Mouse (Mus musculus): Measurements from ENCODE around the gene Eef1akmt1.

Gene Eef1akmt1

DNA sequence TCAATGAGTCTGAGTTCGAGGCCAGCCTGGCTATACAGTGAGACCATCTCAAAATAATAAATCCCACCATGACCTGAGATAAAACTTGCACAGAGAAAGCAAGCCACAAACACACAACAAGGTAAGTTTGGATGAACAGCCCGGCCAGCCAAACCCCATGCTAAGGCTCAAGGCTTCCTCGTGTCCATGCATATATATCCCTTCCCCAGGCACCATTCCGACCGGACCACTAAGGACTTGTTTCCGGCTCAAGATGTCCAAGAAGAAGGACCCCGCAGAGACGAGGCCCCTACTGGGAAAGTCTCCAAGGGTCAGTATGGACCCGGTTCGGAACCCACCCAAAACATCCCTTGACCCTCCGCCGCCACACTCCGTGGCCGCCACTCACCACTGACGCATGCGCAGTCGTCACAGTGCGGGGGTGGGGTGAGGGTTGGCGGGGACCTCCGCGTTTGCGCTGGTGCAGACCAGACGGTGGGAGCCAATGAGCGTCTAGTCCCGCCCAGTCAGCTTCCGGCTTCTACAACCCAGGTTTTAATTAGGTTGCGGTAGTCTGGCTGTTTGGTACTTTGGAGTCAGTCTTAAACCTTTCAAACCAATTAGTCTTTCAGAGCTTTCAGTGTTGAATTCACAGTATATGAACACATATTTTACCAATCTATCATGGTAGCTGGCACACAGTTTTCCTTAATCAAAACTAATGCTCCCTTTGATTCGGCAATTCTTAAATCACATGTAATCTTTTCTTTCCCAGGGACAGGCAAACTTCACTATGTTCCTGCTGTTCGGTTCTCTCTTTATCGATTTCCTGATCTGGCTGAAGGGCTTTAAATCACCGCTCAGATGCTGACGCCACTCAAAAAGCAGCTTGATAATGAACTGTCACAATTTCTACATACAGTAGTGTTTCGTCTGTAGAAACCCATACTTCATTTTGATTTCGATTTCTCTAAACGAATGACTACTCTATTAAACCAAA is at the start of gene Eef1akmt1:
Gene Eef1akmt1, minus strand, starts transcription at position 458 of the 979 bp plus-strand sequence.
- peak; percentile 96 to 97 for DNase-seq

DNA sequence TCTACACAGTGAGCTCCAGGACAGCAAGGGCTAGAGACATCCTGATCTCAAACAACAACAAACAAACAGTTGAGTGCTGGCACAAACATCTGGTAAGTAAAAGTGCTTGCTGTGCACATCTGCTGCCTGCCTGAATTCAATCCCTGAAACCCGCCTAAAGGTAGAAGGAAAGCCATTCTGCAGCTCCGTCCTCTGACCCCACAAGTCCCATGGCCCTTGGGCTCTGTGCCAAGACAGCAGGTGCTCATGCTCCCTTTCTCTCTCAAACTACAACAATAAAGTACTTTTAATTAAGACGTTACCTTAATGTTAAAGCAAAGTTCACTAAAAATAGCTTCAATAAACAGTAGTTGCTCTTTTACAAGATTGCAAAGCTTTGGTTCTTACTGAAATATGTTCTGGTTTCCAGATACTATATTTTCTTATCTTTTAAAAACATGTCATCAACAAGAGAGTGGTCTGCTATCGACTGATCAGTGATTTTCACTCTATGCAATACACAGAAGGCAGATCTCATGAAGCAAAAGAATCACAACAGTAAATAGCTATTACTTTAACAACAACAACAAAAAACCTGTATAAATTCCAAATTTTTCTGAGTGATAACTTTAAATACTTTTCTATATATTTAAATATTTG is 49.3 kb upstream of the Eef1akmt1 start:
- DNase-seq: no peak

DNA sequence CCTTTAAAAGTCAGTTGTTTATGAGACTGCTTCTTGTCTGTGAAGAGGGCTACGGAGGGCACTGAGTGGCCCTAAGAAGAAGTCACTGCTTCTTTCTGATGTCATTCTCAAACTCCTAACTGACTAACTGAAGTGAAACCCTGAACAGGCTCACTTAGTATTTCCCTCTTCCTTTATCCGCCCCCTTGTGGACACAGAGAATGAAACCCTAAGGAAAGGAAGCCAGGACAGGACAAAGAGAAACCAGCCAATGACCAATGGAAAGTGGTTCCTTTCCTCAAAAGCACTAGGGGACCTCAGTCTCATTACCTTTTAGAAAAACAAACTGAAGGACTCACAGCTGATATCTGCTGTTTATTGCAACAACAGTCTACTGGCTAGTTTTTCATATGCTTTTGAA is 48.1 kb upstream of the Eef1akmt1 start:
- DNase-seq: peak in 1 of 2 experiments; percentile 61

DNA sequence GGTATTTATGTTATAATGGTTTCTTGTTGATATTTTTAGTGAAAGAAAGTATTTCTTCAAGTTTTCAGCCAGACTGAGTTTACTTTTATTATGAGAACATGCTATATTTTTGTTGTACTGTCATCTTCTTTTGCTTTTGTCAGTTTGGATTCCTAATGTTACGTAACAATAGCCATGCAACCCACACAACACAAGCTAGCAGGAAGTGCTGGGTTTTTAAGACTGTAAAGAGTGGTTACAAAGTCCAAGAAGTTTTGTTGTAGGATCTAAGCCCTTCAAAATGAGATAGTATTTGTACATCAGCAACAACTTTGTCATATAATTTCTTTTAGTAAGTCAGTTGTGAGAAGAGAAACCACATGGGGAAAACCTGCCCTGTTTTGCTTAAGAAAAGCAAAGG is 46.3 kb upstream of the Eef1akmt1 start:
- DNase-seq: no peak

DNA sequence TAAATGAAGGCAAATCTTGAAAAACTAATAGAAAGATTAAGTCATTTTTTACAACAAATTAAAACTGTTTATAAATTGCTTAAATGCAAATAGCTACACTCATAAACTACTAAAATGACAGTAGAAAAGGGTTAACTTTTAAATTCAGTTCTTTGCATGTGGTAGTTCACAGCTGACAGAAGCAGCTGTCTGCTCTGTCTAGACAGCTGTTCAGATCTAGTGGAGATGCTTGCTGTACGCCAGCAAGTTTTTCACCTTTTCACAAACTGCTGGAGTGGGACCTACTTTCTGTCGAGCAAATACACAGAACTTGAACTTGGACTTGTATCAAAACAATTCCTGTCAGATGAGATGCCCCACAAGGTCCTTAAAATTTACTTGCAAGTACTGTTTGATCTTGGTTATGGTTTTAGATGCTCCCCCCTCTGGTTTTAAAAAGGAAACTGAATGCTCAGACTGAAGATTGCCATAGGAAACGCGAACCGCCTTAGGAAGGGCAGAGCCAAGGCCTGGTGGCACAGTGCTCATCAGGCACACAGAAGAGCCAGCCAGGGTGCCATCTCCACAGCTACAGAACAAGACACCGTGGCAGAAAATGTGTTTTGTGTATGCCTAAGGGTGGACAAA is 45.0 kb upstream of the Eef1akmt1 start:
- DNase-seq: no peak

DNA sequence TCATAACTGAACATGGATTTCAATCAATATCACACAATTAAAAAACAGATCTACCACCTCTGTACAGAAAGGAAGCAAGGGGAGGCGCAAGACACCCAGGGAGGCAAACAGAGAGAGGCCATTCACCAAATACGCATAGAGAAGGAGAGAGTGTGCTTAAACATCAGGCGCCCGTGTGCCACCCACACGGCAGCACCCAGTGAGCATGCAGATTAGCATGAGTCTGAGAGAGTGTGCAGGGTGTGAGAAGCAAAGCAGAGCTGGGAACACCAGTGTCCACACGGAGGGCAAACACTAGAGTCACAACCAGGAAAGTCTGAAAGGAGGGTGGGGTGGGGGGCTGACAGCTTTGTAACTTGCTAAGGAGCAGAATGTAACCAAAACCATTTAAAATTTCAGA is 44.4 kb upstream of the Eef1akmt1 start:
- no peak for DNase-seq

DNA sequence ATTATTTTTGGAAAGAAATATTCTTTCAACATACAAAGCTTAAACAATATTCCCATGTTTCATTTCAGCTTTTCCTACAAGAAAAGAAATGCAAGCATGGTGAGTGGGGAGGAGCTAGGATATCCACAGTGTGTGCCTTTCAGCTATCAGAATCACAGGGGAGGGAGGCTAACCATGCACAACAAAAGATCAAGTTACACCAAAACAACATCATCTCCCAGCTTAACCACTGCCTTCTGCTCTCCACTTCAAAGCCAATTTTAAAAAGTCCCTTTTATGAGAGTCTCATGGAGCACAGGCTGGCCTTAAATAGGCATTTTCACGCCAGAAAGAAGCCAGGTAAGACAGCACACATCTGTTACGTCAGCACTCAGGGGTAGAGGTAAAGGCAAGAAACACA is 39.6 kb upstream of the Eef1akmt1 start:
- DNase-seq: no peak

DNA sequence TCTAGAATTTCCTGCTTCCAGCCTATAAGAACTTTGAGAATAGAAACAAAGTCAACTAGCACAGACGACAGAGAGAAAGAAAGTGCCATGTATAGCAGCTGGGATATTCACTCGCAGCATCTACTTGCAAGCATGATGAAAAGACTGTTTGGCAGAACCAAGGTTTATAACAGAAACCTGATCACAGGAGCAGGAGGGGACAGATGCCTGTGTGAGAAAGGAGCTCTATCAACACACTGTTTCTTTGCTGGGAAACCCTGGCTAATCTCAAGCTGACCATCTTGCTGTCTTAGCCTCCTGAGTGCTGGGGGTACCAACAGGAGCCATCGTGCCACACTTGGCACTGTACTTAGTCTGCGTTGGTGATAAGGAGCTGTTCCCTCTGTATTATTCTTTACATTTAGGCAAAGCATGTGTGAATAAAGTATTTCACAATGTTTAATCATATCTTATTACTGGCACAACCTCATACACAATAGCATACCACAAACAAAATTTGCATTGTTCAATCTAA is 38.5 kb upstream of the Eef1akmt1 start:
- no peak for DNase-seq

DNA sequence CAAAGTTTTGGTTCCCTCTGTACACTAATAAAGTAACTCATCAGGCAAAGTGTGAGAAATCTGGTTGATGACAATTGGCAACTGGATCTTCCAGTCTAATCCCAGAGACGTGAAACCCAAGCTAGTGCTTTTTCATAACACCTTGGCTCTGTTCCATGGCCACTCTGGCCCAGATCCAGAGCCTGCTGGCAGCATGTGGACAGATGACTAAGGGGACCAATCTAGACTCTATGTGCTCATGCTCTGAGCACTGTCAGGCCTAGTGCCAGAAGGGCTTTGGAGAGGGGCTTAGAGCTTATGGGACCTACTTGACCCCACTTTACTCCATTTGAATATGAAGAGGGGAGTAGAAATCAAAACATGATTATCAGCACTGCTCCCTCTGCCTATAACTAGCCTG is 36.1 kb upstream of the Eef1akmt1 start:
- DNase-seq: peak; percentile 96 to 97

DNA sequence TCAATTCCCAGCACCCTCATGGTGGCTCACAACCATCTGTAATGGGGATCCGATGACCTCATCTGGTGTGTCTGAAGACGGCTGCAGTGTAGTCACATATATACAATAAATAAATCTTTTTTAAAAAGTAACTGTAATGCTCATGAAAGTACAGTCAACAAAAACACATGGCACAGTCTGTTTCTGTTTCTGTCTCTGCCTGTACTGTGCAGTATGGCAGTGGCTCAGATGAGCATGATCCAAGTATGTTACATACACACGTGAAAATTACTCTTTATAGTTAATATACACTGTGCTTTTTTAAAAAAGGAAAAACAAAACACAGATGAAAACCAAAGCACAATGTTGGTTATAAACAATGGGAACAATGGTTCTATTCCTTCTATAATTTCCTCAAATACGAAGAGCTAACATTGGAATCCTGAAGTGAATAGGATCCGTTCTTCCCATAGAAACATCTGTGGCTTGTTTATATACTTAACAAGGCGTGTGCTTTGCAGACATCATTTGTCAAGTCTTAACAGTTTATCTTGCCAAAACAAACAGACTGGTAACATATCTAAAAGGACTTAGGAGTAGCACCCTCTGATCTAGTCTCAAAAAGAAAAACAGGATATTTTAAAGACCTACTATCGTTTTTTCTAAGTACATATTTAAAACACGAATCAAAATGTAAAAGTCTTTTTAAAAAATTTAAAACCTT is 35.4 kb upstream of the Eef1akmt1 start:
- no peak for DNase-seq

DNA sequence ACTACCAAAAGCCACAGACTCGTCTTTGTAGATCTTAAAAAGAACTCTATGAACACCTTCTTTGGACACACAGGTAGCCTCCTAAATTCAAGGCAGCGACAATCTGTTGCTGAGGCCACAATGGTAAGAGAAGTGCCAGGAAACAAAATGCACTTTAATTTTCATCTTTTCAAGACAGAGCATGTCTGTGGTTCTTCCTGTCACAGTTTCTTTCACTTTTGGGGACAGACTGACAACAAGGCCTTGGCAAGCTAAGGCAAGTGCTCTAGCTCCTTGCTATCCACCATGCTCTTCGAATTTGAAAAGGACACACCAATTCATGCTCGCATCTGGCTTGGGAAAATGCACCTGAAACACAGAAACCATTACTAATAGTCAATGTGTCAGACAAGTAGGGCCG is 21.9 kb upstream of the Eef1akmt1 start:
- DNase-seq: no peak

DNA sequence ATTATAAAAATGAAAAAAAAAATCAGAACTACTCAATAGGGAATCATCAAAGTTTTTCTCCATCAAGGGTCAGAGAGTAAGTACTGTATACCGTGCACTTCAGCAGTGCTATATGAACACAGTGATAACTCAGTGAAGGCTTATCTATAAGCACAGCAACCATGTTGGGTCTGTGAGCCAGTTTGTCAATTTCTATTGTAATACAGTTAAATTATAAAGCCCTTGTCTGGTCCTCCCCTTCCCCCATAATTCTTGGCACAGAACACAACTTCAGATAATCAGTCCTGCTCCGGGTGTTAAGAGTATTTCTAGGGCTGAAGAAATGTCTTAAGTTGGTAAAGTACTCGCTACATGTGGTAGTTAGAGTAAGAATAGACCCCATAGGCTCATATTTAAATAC is 20.4 kb upstream of the Eef1akmt1 start:
- DNase-seq: no peak

DNA sequence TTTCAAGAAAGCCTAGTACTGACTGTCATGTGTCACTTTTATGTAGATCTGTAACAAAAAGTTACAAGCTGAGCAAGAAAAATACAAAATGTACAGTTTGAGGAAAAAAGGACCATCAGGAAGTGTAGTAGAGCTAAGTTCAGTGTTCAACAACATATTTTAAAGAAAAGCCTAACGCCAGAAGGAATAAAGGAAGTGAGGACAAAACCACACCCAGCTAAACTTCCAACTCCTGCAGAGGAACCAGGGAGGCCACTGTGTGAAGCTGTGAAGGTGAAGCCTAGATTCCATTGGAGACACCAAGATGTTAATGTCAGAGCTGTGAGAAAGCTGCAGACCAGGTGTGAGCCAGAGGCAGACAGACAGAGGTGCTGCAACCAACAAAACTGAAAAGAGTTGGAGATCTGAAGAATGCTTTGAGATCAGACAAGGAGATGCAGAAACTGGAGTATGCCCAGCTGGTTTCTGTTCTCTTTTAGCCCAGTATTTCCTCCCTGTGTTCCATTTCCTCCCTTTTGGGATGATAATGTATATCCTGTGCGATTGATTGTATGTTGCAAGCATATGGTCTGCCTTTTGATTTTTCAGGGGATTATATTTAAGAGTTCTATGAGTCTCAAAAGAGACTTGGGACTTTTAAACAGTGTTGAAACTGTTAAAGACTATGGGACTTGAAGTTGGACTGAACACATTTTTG is 5.1 kb upstream of the Eef1akmt1 start:
- no peak for DNase-seq

DNA sequence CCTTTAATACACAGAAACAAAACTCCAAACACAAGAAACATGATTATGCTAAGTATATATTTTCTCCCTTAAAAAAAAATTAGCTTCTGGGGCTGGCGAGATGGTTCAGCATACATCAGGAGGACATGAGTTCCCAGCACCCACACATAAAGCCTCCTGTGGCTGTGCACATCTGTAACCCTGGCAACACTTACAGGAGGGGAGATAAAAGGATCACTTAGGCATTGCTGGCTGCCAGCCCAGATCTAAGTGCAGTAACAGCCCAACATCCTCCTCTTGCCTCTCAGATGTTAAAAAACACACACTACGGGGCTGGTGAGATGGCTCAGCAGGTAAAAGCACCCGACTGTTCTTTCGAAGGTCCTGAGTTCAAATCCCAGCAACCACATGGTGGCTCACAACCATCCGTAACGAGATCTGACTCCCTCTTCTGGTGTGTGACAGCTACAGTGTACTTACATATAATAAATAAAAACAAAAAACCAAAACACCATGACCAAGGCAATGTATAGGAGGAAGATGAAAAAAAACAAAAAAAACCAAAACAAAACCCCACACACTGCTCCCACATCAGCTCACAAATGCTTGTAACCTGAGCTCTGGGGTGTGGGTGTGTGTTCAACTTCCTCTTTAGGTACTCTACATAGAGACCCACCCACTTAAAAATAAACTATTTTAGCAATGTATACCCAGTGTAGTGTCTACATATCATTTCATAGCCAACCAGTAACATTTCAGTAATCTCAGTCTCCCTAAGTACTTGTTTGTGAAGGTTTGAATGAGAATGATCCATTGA is 3.6 kb upstream of the Eef1akmt1 start:
- no peak for DNase-seq

DNA sequence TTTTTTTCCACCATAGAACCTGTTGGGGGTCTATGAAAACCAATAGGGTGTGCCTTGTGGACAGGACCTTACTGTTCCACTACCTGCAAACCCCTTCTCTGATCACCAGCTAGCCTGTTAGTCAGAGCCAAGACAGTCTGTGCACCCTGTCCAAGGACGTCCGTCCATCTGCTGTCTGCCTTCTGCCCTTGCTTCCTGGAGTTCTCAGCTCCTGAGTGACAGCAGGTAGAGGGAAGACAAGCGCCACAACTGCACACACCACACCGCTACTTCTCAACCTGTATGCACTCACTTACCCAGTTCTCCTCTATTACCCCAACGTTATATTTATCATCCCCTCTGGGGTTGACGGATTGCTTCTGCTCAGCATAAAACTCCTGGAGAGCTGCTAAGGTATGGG is 5.8 kb downstream of the Eef1akmt1 start:
- no peak for DNase-seq

DNA sequence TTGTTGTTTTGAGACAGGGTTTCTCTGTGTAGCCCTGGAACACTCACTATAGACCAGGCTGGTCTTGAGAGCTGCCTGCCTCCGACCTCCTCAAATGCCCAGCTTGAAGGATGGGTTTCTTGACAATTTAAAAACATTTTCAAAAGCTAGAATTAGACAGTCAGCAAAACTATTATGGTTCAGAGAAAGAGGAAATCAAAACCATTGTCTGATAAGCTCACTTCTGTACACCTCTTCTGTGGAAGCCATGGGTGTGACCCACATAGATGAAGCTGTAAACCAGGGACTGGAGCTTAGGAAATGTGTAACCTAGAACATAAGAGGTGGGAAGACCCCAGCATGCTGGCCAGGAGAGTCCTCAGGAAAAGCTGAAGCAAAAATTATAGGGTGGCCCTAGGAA is 14.5 kb downstream of the Eef1akmt1 start:
- DNase-seq: no peak

DNA sequence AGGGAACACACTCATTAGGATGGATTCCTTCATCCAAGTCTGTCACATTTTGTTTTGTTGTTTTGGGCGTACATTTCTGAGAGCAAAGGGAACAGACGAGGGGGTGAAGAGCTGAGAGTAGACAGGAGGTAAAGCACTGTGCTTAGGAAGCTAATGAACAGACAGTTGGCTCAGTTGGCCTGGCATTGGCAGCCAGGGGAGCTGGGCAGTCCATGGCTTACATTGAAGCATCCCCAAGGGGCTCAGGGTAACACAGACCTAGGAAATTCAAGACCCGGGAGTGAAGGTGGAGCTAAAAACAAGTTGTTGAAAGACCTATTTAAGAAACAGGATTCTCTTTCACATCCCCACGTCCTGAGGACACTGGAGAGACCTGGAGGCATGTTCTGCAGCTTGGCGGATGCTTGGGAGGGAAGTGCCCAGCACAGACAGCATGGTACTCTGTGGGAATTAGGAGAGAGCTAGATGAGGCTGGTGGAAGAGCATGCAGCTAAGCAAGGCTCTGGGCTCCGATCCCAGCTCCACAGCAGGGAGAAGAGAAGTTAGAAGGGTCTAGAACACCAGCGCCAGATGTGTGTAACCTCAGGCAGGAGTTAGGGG is 15.8 kb downstream of the Eef1akmt1 start:
- no peak for DNase-seq

DNA sequence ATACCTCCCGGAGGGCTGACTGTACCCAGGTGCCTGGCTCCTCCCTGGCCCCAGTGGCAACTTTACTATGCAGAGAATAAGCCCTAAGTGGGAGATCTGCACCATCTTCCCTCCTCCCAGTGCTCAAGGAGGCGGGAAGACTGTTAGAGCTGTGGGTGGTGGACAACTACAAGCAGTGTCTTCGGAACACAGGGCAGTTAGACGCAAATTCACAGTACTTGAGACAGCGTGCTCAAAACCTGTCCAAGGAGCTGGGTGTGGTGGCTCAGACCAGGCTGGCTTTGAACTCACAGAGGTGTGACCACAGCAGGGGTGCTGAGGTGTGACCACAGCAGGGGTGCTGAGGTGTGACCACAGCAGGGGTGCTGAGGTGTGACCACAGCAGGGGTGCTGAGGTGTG is 17.0 kb downstream of the Eef1akmt1 start:
- no peak for DNase-seq

DNA sequence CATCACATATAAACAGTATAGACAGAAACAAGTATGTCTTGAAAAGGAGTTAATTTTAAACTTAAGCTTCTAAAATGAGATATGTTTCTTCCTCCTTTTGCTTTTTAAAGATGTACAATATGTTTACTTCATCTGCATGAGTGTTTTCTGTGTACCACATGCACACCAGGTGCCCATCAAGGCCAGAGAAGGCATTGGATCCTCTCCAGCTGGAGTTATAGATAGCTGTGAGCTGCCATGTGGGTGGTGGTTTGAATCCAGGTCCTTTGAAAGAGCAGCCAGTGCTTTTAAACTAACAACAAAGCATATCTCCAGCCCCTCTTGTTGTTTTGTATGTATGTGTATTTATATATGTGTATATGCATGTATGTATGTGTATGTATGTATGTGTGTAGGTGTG is 18.5 kb downstream of the Eef1akmt1 start:
- no peak for DNase-seq

DNA sequence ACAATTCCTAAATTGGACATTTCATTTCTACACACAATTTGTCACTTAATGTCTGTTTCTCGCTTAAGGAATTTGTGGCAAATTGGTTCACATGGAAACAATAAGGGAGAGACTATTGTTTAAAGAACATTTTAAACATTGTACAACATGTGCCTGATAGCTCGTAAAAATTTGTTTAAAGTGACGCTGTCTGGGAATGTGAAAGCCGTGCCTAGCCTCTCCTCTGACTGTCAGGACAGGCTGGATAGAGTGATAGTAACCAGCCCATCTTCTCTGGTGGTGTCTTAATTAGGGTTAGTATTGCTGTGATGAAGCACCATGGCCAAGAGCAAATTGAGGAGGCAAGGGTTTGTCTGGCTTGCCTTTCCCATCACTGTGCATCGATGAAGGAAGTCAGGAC is 24.4 kb downstream of the Eef1akmt1 start:
- no peak for DNase-seq

DNA sequence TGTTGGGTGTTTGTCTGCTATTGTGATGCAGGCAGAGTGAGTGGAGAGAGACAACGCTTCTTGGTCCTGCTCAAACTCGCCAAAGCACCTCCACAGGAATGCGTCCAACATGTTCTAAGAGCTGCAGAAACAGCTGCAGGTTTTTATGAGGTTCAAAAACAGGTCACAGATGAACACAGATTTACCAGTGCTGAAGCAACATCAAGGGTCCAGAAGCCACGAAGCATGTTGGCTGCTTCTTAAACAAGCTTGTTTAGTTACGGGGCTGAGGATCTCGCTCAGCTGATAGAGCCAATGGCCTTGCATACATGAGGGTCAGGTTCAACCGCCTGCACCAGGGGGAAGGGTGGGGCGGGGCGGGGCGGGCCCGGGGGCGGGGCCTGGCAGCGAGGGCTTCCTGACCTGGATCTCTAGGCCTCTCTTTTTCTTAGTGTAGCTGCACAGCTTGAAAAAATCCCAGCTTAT is 24.8 kb downstream of the Eef1akmt1 start:
- DNase-seq: no peak
